Mouse (Mus musculus): ENCODE results near the gene Cadm1. TPM values are rescaled to one million over a fixed set of nuclear protein-coding genes. Genes with fewer than 3 reads are reported as not detected.

Cadm1 gene
- polyA plus RNA-seq, 1 experiment from 2014 or later, result 190 TPM

GRCm38 (mm10) chr9:47882372-47882771, 352.4 kb downstream of the Cadm1 start:
- ATAC-seq (ENCODE audit: insufficient read depth, low FRiP score, low TSS enrichment), result no peak
- no peaks in the 10 kb centered on the region for H3K9me3 ChIP-seq (ENCODE audit: control insufficient read depth, low read length)
- no peak overlapping the region for H3K4me3 ChIP-seq (ENCODE audit: low read depth, low read length)
- H3K4me2 ChIP-seq (ENCODE audit: low read depth), result no peak overlapping the region
- H3K27me3 ChIP-seq (ENCODE audit: control insufficient read depth, insufficient read depth, low read length), result no peaks in the 10 kb centered on the region
- no peak for DNase-seq (ENCODE audit: low spot score)
- 78% methylated on average over 11 of the region's 11 CpGs for WGBS
- no peak overlapping the region for H3K9ac ChIP-seq (ENCODE audit: low read length)
- peaks cover 3% of the 10 kb centered on the region; the same call in 1 of the 2 replicates for H3K4me1 ChIP-seq (ENCODE audit: control insufficient read depth, insufficient read depth, low read length)
- no peaks in the 10 kb centered on the region for H3K36me3 ChIP-seq (ENCODE audit: control insufficient read depth, insufficient read depth, low read length)
- H3K27ac ChIP-seq (ENCODE audit: low read depth, low read length), result no peak overlapping the region

GRCm38 (mm10) chr9:47891721-47892120, 361.7 kb downstream of the Cadm1 start:
- Histone ChIP-seq H3K27ac (ENCODE audit: low read depth, low read length) (no peak overlapping the region), H3K9ac (ENCODE audit: low read length) (no peak overlapping the region), H3K27me3 (ENCODE audit: control insufficient read depth, insufficient read depth, low read length) (no peaks in the 10 kb centered on the region), H3K4me3 (ENCODE audit: low read depth, low read length) (no peak overlapping the region), H3K4me2 (ENCODE audit: low read depth) (no peak overlapping the region), H3K9me3 (ENCODE audit: control insufficient read depth, low read length) (no peaks in the 10 kb centered on the region), H3K36me3 (ENCODE audit: control insufficient read depth, insufficient read depth, low read length) (no peaks in the 10 kb centered on the region), H3K4me1 (ENCODE audit: control insufficient read depth, insufficient read depth, low read length) (peaks cover 15% of the 10 kb centered on the region; the same call in 1 of the 2 replicates)
- DNase-seq (ENCODE audit: low spot score), result no peak
- no peak for ATAC-seq (ENCODE audit: insufficient read depth, low FRiP score, low TSS enrichment)
- 75% methylated on average over 8 of the region's 8 CpGs for WGBS

- Histone ChIP-seq H3K27me3 (ENCODE audit: control insufficient read depth, insufficient read depth, low read length) (no peaks in the 10 kb centered on the region), H3K9me3 (ENCODE audit: control insufficient read depth, low read length) (no peaks in the 10 kb centered on the region), H3K9ac (ENCODE audit: low read length) (no peak overlapping the region), H3K4me3 (ENCODE audit: low read depth, low read length) (no peak overlapping the region), H3K4me2 (ENCODE audit: low read depth) (no peak overlapping the region), H3K36me3 (ENCODE audit: control insufficient read depth, insufficient read depth, low read length) (no peaks in the 10 kb centered on the region), H3K4me1 (ENCODE audit: control insufficient read depth, insufficient read depth, low read length) (peaks cover 15% of the 10 kb centered on the region; the same call in 1 of the 2 replicates), H3K27ac (ENCODE audit: low read depth, low read length) (no peak overlapping the region)
- no peak for ATAC-seq (ENCODE audit: insufficient read depth, low FRiP score, low TSS enrichment)
- WGBS, result 97% methylated on average over 6 of the region's 6 CpGs
- no peak for DNase-seq (ENCODE audit: low spot score)
These were observed 363.0 kb downstream of the Cadm1 start for GRCm38 (mm10) chr9:47892995-47893394.

- H3K4me3 ChIP-seq (ENCODE audit: low read depth, low read length), result no peak overlapping the region
- ATAC-seq (ENCODE audit: insufficient read depth, low FRiP score, low TSS enrichment) (no peak), DNase-seq (ENCODE audit: low spot score) (peak; percentile 42)
- WGBS, result 27% methylated on average over 5 of the region's 5 CpGs
- H3K9ac ChIP-seq (ENCODE audit: low read length), result no peak overlapping the region
- H3K4me1 ChIP-seq (ENCODE audit: control insufficient read depth, insufficient read depth, low read length), result peaks cover 15% of the 10 kb centered on the region; the same call in 1 of the 2 replicates
- no peak overlapping the region for H3K27ac ChIP-seq (ENCODE audit: low read depth, low read length)
- no peaks in the 10 kb centered on the region for H3K36me3 ChIP-seq (ENCODE audit: control insufficient read depth, insufficient read depth, low read length)
- H3K9me3 ChIP-seq (ENCODE audit: control insufficient read depth, low read length), result no peaks in the 10 kb centered on the region
- H3K27me3 ChIP-seq (ENCODE audit: control insufficient read depth, insufficient read depth, low read length), result no peaks in the 10 kb centered on the region
- no peak overlapping the region for H3K4me2 ChIP-seq (ENCODE audit: low read depth)
These were observed 364.1 kb downstream of the Cadm1 start for GRCm38 (mm10) chr9:47894096-47894495.

- no peaks in the 10 kb centered on the region for H3K36me3 ChIP-seq (ENCODE audit: control insufficient read depth, insufficient read depth, low read length)
- WGBS, result 9% methylated on average over 7 of the region's 7 CpGs
- H3K27ac ChIP-seq (ENCODE audit: low read depth, low read length), result 0 out of 2 replicates have a peak overlapping the region, but pooled peaks have one; percentile 39
- no peak overlapping the region for H3K9ac ChIP-seq (ENCODE audit: low read length)
- ATAC-seq (ENCODE audit: insufficient read depth, low FRiP score, low TSS enrichment) (no peak), DNase-seq (ENCODE audit: low spot score) (no peak)
- no peak overlapping the region for H3K4me3 ChIP-seq (ENCODE audit: low read depth, low read length)
- H3K27me3 ChIP-seq (ENCODE audit: control insufficient read depth, insufficient read depth, low read length), result no peaks in the 10 kb centered on the region; the same call in 1 of the 2 replicates
- H3K9me3 ChIP-seq (ENCODE audit: control insufficient read depth, low read length), result no peaks in the 10 kb centered on the region
- no peak overlapping the region for H3K4me2 ChIP-seq (ENCODE audit: low read depth)
- H3K4me1 ChIP-seq (ENCODE audit: control insufficient read depth, insufficient read depth, low read length), result peaks cover 15% of the 10 kb centered on the region; the same call in 1 of the 2 replicates
These were observed 364.7 kb downstream of the Cadm1 start for GRCm38 (mm10) chr9:47894661-47895060.

- no peaks in the 10 kb centered on the region for H3K9me3 ChIP-seq (ENCODE audit: control insufficient read depth, low read length)
- ATAC-seq (ENCODE audit: insufficient read depth, low FRiP score, low TSS enrichment) (no peak), DNase-seq (ENCODE audit: low spot score) (peak; percentile 35)
- no peaks in the 10 kb centered on the region; the same call in 1 of the 2 replicates for H3K27me3 ChIP-seq (ENCODE audit: control insufficient read depth, insufficient read depth, low read length)
- peaks cover 15% of the 10 kb centered on the region; the same call in 1 of the 2 replicates for H3K4me1 ChIP-seq (ENCODE audit: control insufficient read depth, insufficient read depth, low read length)
- H3K9ac ChIP-seq (ENCODE audit: low read length), result no peak overlapping the region
- 0 out of 2 replicates have a peak overlapping the region, but pooled peaks have one; percentile 39 for H3K27ac ChIP-seq (ENCODE audit: low read depth, low read length)
- H3K4me2 ChIP-seq (ENCODE audit: low read depth), result no peak overlapping the region
- H3K36me3 ChIP-seq (ENCODE audit: control insufficient read depth, insufficient read depth, low read length), result no peaks in the 10 kb centered on the region
- WGBS, result 16% methylated on average over 9 of the region's 9 CpGs
- H3K4me3 ChIP-seq (ENCODE audit: low read depth, low read length), result no peak overlapping the region
These were observed 365.1 kb downstream of the Cadm1 start for GRCm38 (mm10) chr9:47895121-47895520.

GRCm38 (mm10) chr9:47900734-47901133, 370.8 kb downstream of the Cadm1 start:
- Histone ChIP-seq H3K9me3 (ENCODE audit: control insufficient read depth, low read length) (no peaks in the 10 kb centered on the region), H3K4me3 (ENCODE audit: low read depth, low read length) (no peak overlapping the region), H3K4me2 (ENCODE audit: low read depth) (no peak overlapping the region), H3K27me3 (ENCODE audit: control insufficient read depth, insufficient read depth, low read length) (no peaks in the 10 kb centered on the region; the same call in 1 of the 2 replicates), H3K27ac (ENCODE audit: low read depth, low read length) (no peak overlapping the region), H3K36me3 (ENCODE audit: control insufficient read depth, insufficient read depth, low read length) (no peaks in the 10 kb centered on the region), H3K9ac (ENCODE audit: low read length) (no peak overlapping the region), H3K4me1 (ENCODE audit: control insufficient read depth, insufficient read depth, low read length) (peaks cover 7% of the 10 kb centered on the region)
- 55% methylated on average over 10 of the region's 10 CpGs for WGBS
- ATAC-seq (ENCODE audit: insufficient read depth, low FRiP score, low TSS enrichment) (peak; percentile 80), DNase-seq (ENCODE audit: low spot score) (peak; percentile 36)

- WGBS, result 63% methylated on average over 7 of the region's 7 CpGs
- Histone ChIP-seq H3K27me3 (ENCODE audit: control insufficient read depth, insufficient read depth, low read length) (no peaks in the 10 kb centered on the region; the same call in 1 of the 2 replicates), H3K4me1 (ENCODE audit: control insufficient read depth, insufficient read depth, low read length) (peaks cover 4% of the 10 kb centered on the region)
These were observed 373.7 kb downstream of the Cadm1 start for GRCm38 (mm10) chr9:47903661-47904060.

GRCm38 (mm10) chr9:47904339-47904922, 374.5 kb downstream of the Cadm1 start:
- Histone ChIP-seq H3K36me3 (ENCODE audit: control insufficient read depth, insufficient read depth, low read length) (no peaks in the 10 kb centered on the region), H3K4me3 (ENCODE audit: low read depth, low read length) (no peak overlapping the region), H3K27ac (ENCODE audit: low read depth, low read length) (no peak overlapping the region), H3K9me3 (ENCODE audit: control insufficient read depth, low read length) (no peaks in the 10 kb centered on the region), H3K4me2 (ENCODE audit: low read depth) (no peak overlapping the region), H3K9ac (ENCODE audit: low read length) (no peak overlapping the region), H3K27me3 (ENCODE audit: control insufficient read depth, insufficient read depth, low read length) (no peaks in the 10 kb centered on the region; the same call in 1 of the 2 replicates), H3K4me1 (ENCODE audit: control insufficient read depth, insufficient read depth, low read length) (peaks cover 4% of the 10 kb centered on the region)
- DNase-seq (ENCODE audit: low spot score), result peak; percentile 51
- ATAC-seq (ENCODE audit: insufficient read depth, low FRiP score, low TSS enrichment), result peak; percentile 69
- 48% methylated on average over 2 of the region's 2 CpGs for WGBS

More at GRCm38 (mm10) chr9:47903661-47904060, 373.7 kb downstream of the Cadm1 start:
- H3K9me3 ChIP-seq (ENCODE audit: control insufficient read depth, low read length), result no peaks in the 10 kb centered on the region
- H3K4me2 ChIP-seq (ENCODE audit: low read depth), result no peak overlapping the region
- H3K36me3 ChIP-seq (ENCODE audit: control insufficient read depth, insufficient read depth, low read length), result no peaks in the 10 kb centered on the region
- DNase-seq (ENCODE audit: low spot score), result no peak
- H3K27ac ChIP-seq (ENCODE audit: low read depth, low read length), result no peak overlapping the region
- H3K9ac ChIP-seq (ENCODE audit: low read length), result no peak overlapping the region
- no peak for ATAC-seq (ENCODE audit: insufficient read depth, low FRiP score, low TSS enrichment)
- H3K4me3 ChIP-seq (ENCODE audit: low read depth, low read length), result no peak overlapping the region

All from neural tube, embryonic 11.5 days (tissue).